Mouse (Mus musculus) kidney, embryonic 14.5 days (tissue): Measurements from ENCODE around the gene Hoxd1. TPM values are rescaled to one million over a fixed set of nuclear protein-coding genes. Genes with fewer than 3 reads are reported as not detected.

Source experiments
- ATAC-seq: fragments of 200-750 bp; cut with Nextera tagmentation; 2 replicates; pipeline ENCODE4 v1.8.0; 2017; ENCODE audit warnings: moderate number of reproducible peaks, mild to moderate bottlenecking, moderate TSS enrichment, moderate library complexity; ENCODE audit not compliant: low FRiP score, low TSS enrichment
- H3K27ac ChIP-seq: fragments of 300-500 bp; sonication (generic); 2 replicates; pipeline ENCODE4 v1.5.1; 2014; ENCODE audit warnings: low read depth, mild to moderate bottlenecking, low read length, moderate library complexity, mixed read lengths
- H3K27me3 ChIP-seq: fragments of 300-500 bp; sonication (generic); 2 replicates; pipeline ENCODE4 v1.6.1; 2014; ENCODE audit warnings: mild to moderate bottlenecking, low read length; ENCODE audit not compliant: control insufficient read depth, insufficient read depth
- H3K36me3 ChIP-seq: fragments of 300-500 bp; sonication (generic); 2 replicates; pipeline ENCODE4 v1.6.1; 2014; ENCODE audit warnings: low read length, mixed read lengths; ENCODE audit not compliant: control insufficient read depth, insufficient read depth
- H3K4me1 ChIP-seq: fragments of 300-500 bp; sonication (generic); 2 replicates; pipeline ENCODE4 v1.6.1; 2014; ENCODE audit warnings: low read length, mixed read lengths; ENCODE audit not compliant: control insufficient read depth, insufficient read depth
- H3K4me2 ChIP-seq: fragments of 300-500 bp; sonication (generic); replicated peaks from 2 replicates; pipeline ENCODE4 v1.6.1; 2014; ENCODE audit warnings: low read depth, mild to moderate bottlenecking, low read length
- H3K4me3 ChIP-seq: fragments of 300-500 bp; sonication (generic); 2 replicates; pipeline ENCODE4 v1.5.1; 2014; ENCODE audit warnings: mild to moderate bottlenecking, low read length
- H3K9ac ChIP-seq: fragments of 300-500 bp; sonication (generic); 2 replicates; pipeline ENCODE4 v1.6.1; 2014; ENCODE audit warnings: low read depth, mild to moderate bottlenecking, low read length, moderate library complexity
- H3K9me3 ChIP-seq: fragments of 300-500 bp; sonication (generic); 2 replicates; pipeline ENCODE4 v1.6.1; 2016; ENCODE audit warnings: low read length; ENCODE audit not compliant: control insufficient read depth
- WGBS: fragments of 180-500 bp; shearing (Covaris S2); extraction: QIAGEN DNeasy Blood & Tissue Kit; methylation state at CpG from one replicate; pipeline ENCODE4 v1.1.7; 2014; 5-methylcytosine and 5-hydroxymethylcytosine counted together
- polyA plus RNA-seq: library from polyadenylated mRNA; unstranded; fragments of >200 nt; fragmentation: Nextera tagmentation; extraction: Ambion mirVana; gene quantifications from 2 replicates; pipeline ENCODE4 v1.2.1, GENCODE M21; 2014

Hoxd1 gene
- polyA plus RNA-seq, 1 experiment from 2014 or later = 1.8 TPM

- Histone ChIP-seq H3K4me2 (peak overlapping the region; percentile 24; the same call in 1 of the 2 replicates), H3K36me3 (peaks cover 16% of the 10 kb centered on the region), H3K9me3 (no peaks in the 10 kb centered on the region), H3K4me1 (peaks cover 64% of the 10 kb centered on the region), H3K27me3 (peaks cover 2% of the 10 kb centered on the region; the same call in 1 of the 2 replicates), H3K27ac (no peak overlapping the region; the same call in 1 of the 2 replicates), H3K9ac (peak overlapping the region; percentile 67; the same call in 1 of the 2 replicates), H3K4me3 (no peak overlapping the region; the same call in 1 of the 2 replicates)
- no peak for ATAC-seq
Observed at GRCm38 (mm10) chr2:74731055-74731454, 31.7 kb upstream of the Hoxd1 start.

- H3K4me1 ChIP-seq = peaks cover 63% of the 10 kb centered on the region
- no peaks in the 10 kb centered on the region for H3K9me3 ChIP-seq
- H3K27ac ChIP-seq = peak overlapping the region; percentile 88
- WGBS = 19% methylated on average over 9 of the region's 9 CpGs
- peaks cover 15% of the 10 kb centered on the region for H3K36me3 ChIP-seq
- H3K4me3 ChIP-seq = peak overlapping the region; percentile 41
- peak overlapping the region; percentile 67 for H3K9ac ChIP-seq
- peak overlapping the region; percentile 74 for H3K4me2 ChIP-seq
- H3K27me3 ChIP-seq = peaks cover 2% of the 10 kb centered on the region; the same call in 1 of the 2 replicates
- no peak for ATAC-seq
Observed at GRCm38 (mm10) chr2:74731799-74732512, 30.8 kb upstream of the Hoxd1 start.

DNA sequence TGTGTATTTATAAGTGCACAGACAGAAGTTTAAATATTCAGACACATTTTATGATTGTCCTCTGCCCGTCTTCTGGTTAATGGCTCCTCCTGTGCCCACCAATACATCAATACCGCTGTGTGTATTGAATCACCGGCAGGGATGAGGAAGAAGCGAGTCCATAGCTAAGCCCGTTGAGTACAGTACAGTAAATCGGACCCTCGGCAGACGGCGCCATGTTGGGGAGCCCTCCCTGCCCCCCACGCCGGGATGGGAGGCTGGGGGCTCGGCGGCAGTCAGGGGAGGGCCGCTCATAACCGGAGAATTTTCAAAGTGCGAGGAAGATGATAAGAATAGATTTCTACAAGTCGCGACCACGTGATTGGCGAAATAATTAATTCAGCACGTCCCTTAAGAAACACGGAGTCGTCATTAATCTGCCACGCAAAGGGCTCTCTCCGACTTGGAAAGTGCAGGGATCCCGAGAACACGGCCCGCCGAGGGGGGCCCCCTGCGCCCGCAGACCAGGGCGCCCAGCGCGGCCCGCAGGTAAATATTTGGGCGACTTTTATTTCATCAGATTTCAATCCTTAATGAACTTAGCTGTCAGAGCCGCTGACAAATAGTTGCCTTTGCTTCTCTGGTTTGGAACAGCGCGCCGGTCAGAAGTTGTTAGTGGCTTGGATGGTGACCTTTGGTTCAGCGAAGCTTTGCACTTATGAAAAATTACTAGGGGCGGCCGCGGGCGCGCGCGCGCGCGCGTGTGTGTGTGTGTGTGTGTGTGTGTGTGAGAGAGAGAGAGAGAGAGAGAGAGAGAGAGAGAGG, 30.1 kb upstream of the Hoxd1 start:
- H3K9ac ChIP-seq = peak overlapping the region; percentile 67
- 1% methylated on average over 52 of the region's 52 CpGs for WGBS
- H3K4me2 ChIP-seq = peak overlapping the region; percentile 74
- H3K9me3 ChIP-seq = no peaks in the 10 kb centered on the region
- no peak for ATAC-seq
- peaks cover 12% of the 10 kb centered on the region for H3K36me3 ChIP-seq
- peak overlapping the region; percentile 41 for H3K4me3 ChIP-seq
- H3K27ac ChIP-seq = peak overlapping the region; percentile 88
- peaks cover 59% of the 10 kb centered on the region for H3K4me1 ChIP-seq
- H3K27me3 ChIP-seq = peaks cover 2% of the 10 kb centered on the region; the same call in 1 of the 2 replicates

DNA sequence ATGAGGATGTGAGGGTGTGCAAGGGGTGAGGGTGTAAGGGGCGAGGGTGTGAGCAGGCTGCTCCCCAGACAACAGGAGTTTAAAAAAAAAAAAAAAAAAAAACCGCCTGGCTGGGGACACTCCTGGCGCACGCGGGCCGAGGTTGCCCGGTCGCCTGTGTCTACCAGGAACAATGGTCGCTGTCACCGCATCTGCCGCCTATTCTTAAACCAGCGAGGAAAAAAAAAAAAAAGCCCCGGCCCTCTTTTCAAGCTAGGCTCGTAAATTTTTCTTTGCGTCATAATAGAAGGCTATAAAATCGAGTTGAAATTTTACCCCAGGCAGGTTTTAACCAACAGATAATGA, 29.5 kb upstream of the Hoxd1 start:
- peak overlapping the region; percentile 74 for H3K4me2 ChIP-seq
- peak overlapping the region; percentile 67 for H3K9ac ChIP-seq
- H3K27ac ChIP-seq = peak overlapping the region; percentile 88; the same call in 1 of the 2 replicates
- peaks cover 57% of the 10 kb centered on the region for H3K4me1 ChIP-seq
- H3K4me3 ChIP-seq = peak overlapping the region; percentile 41
- WGBS = 1% methylated on average over 16 of the region's 16 CpGs
- H3K27me3 ChIP-seq = peaks cover 2% of the 10 kb centered on the region; the same call in 1 of the 2 replicates
- H3K9me3 ChIP-seq = no peaks in the 10 kb centered on the region
- peaks cover 9% of the 10 kb centered on the region for H3K36me3 ChIP-seq
- no peak for ATAC-seq

- Histone ChIP-seq H3K4me3 (peak overlapping the region; percentile 41; the same call in 1 of the 2 replicates), H3K27me3 (peaks cover 2% of the 10 kb centered on the region; the same call in 1 of the 2 replicates), H3K4me1 (peaks cover 57% of the 10 kb centered on the region), H3K9ac (peak overlapping the region; percentile 67), H3K9me3 (no peaks in the 10 kb centered on the region), H3K27ac (peak overlapping the region; percentile 88), H3K36me3 (peaks cover 4% of the 10 kb centered on the region; the same call in 1 of the 2 replicates), H3K4me2 (peak overlapping the region; percentile 74)
- 8% methylated on average over 6 of the region's 6 CpGs for WGBS
- ATAC-seq = no peak
Observed at GRCm38 (mm10) chr2:74733765-74734164, 29.0 kb upstream of the Hoxd1 start.

- Histone ChIP-seq H3K36me3 (peaks cover 1% of the 10 kb centered on the region; the same call in 1 of the 2 replicates), H3K4me3 (peak overlapping the region; percentile 34; the same call in 1 of the 2 replicates), H3K9ac (peak overlapping the region; percentile 67; the same call in 1 of the 2 replicates), H3K4me2 (peak overlapping the region; percentile 74), H3K27me3 (peaks cover 2% of the 10 kb centered on the region; the same call in 1 of the 2 replicates), H3K4me1 (peaks cover 58% of the 10 kb centered on the region), H3K27ac (peak overlapping the region; percentile 95), H3K9me3 (no peaks in the 10 kb centered on the region)
- 1% methylated on average over 13 of the region's 13 CpGs for WGBS
- ATAC-seq = no peak
Observed at GRCm38 (mm10) chr2:74734451-74734850, 28.3 kb upstream of the Hoxd1 start.

DNA sequence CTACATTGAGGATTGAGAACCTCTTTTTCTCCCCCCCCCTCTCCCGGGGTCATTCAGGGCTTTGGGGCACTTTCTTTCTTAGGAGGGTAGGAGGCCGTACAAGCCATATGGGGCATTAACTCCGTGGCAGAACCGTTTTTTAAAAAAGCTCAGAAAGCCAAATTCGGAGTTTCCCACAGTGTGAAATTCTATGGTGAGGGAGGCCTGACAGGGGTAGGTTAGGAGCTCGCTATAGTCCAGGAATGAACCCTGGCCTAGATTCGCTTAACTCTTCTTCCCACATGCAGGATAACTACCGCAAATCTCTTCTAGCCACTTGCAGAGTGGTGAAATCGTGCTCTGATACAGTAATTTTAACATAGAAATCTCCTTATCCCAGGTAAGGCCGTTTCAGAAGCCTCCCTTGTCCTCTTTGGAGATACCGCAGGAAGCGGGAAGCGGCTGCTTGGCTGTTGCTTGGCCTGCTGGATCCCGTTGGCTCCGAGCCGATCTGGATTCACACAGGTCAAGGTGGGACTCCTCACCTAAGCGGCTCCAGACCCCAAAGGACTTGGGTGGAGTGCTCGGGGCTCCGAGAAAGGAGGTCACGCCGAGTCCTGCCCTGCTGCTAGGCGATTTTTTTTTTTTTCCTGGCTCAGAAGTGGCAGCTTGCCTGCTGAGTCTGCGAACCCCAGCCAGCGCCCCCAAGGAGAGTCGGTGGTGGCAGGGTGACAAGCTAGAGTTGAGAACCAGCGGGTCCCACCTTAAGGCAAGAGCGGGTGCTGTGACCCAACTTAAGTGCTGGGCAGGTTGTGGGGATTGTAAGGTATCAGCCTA, 27.6 kb upstream of the Hoxd1 start:
- Histone ChIP-seq H3K9me3 (no peaks in the 10 kb centered on the region), H3K9ac (peak overlapping the region; percentile 67), H3K4me1 (peaks cover 65% of the 10 kb centered on the region), H3K27me3 (peaks cover 2% of the 10 kb centered on the region; the same call in 1 of the 2 replicates), H3K4me3 (peak overlapping the region; percentile 34), H3K36me3 (no peaks in the 10 kb centered on the region), H3K4me2 (peak overlapping the region; percentile 74), H3K27ac (peak overlapping the region; percentile 95; the same call in 1 of the 2 replicates)
- 22% methylated on average over 27 of the region's 27 CpGs for WGBS
- no peak for ATAC-seq
